Mouse (Mus musculus): ENCODE measurements at regions not wholly inside any gene's neighbourhood (a gene's known extent, or its start where the extent isn't known, plus 50 kb on each side); places are given as distances from the start of the nearest gene placed in this dataset.

DNA sequence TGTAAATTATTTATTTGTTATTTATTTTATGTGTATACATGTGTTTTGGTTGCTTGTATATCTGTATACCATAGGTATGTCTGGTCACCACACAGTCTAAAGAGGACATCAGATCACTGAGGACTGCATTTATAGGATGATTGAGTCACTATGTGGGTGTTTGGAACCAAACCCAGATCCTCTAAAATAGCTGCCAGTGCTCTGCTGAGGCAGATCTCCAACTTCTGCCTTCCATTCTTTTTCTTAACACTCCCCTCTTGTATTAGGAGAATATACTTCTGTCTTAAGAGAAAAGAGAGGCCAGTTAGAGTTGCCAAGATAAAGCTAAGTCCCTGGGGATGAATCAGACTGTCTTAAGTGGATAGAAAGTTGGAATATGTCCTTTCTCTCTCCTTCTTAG lies 424.2 kb downstream of the Cntn6 start:
- no peaks in the 10 kb centered on the region for H3K36me3 ChIP-seq (replicated peaks)
- ATAC-seq (ENCODE audit: extremely low read depth, insufficient number of reproducible peaks, low FRiP score, poor library complexity, severe bottlenecking) = no peak

DNA sequence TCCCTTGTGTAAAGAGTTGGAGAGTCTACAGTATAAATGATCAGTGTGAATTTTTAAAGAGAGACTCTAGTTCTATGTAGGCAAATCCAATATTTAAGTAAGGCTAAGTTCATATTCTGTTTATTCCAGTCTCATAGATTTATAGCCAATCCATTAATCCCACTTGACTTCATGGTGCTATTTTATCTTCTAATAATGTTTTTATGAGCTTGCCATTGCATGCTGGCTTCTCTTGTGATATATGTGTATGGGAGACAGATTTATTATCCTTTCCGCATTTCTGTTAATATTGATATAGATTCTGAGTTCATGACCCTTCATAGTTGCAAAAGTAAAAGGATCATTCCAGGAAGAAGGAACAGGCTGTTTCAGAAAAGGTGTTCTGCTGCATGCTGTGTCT lies 430.0 kb downstream of the Cntn6 start:
- no peaks in the 10 kb centered on the region for H3K9me3 ChIP-seq (replicated peaks)
- DNase-seq (ENCODE audit: low spot score) = no peak
- H3K4me3 ChIP-seq (ENCODE audit: low read depth, low read length) = no peak overlapping the region
- no peak for TF ChIP-seq GATA2 (IDR thresholded peaks at IDR 0.05; ENCODE audit: borderline replicate concordance, low read depth, low read length)
- no peak for TF ChIP-seq CTCF (IDR thresholded peaks at IDR 0.05; ENCODE audit: low read depth, low read length)
- H3K4me1 ChIP-seq (ENCODE audit: insufficient read depth, low read depth, low read length) = no peaks in the 10 kb centered on the region
- no peak for ATAC-seq (ENCODE audit: extremely low read depth, insufficient number of reproducible peaks, low FRiP score, poor library complexity, severe bottlenecking)
- H3K27me3 ChIP-seq (ENCODE audit: insufficient read depth, low read length) = no peaks in the 10 kb centered on the region
- H3K36me3 ChIP-seq (replicated peaks) = no peaks in the 10 kb centered on the region

More for the DNA sequence above, 424.2 kb downstream of the Cntn6 start:
- TF ChIP-seq TAL1 (conservative IDR thresholded peaks at IDR 0.05; ENCODE audit: low read depth, low read length) (no peak), GATA1 (IDR thresholded peaks at IDR 0.05; ENCODE audit: borderline replicate concordance, low read length) (no peak), GATA2 (IDR thresholded peaks at IDR 0.05; ENCODE audit: borderline replicate concordance, low read depth, low read length) (no peak), POLR2AphosphoS5 (IDR thresholded peaks at IDR 0.05; ENCODE audit: insufficient replicate concordance, low read depth, low read length) (no peak), CTCF (IDR thresholded peaks at IDR 0.05; ENCODE audit: low read depth, low read length) (no peak)
- H3K4me1 ChIP-seq (ENCODE audit: insufficient read depth, low read depth, low read length) = no peaks in the 10 kb centered on the region
- H3K27me3 ChIP-seq (ENCODE audit: insufficient read depth, low read length) = no peaks in the 10 kb centered on the region
- H3K4me3 ChIP-seq (ENCODE audit: low read depth, low read length) = no peak overlapping the region
- DNase-seq (ENCODE audit: low spot score) = no peak
- H3K9me3 ChIP-seq (replicated peaks) = 0 out of 2 replicates have a peak, but pooled peaks cover 2% of the 10 kb centered on the region

DNA sequence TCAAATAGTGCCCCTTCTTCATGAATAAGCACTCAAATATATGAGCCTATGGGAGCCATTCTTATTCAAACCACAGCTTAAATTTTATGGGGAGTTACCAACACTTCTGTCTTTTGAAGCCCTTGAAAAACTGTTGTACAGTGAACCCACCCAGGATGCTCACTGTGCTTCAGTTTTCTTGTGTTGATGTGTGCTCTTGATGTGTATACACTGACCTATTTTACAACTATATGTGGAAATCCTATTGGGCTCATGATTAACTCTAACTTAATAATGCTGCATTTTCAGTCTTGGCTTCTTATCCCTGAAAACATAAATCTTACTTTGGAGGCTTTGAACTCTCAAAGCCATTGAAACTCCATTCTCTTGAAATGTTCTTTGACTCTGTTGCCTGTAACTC lies 433.5 kb downstream of the Cntn6 start:
- no peak overlapping the region for H3K4me3 ChIP-seq (ENCODE audit: low read depth, low read length)
- no peaks in the 10 kb centered on the region for H3K27me3 ChIP-seq (ENCODE audit: insufficient read depth, low read length)
- no peaks in the 10 kb centered on the region for H3K4me1 ChIP-seq (ENCODE audit: insufficient read depth, low read depth, low read length)
- no peaks in the 10 kb centered on the region for H3K36me3 ChIP-seq (replicated peaks)
- no peak for TF ChIP-seq POLR2AphosphoS5 (IDR thresholded peaks at IDR 0.05; ENCODE audit: insufficient replicate concordance, low read depth, low read length)
- TF ChIP-seq GATA2 (IDR thresholded peaks at IDR 0.05; ENCODE audit: borderline replicate concordance, low read depth, low read length) = no peak
- no peak for TF ChIP-seq GATA1 (IDR thresholded peaks at IDR 0.05; ENCODE audit: borderline replicate concordance, low read length)
- TF ChIP-seq TAL1 (conservative IDR thresholded peaks at IDR 0.05; ENCODE audit: low read depth, low read length) = no peak
- no peak for TF ChIP-seq CTCF (IDR thresholded peaks at IDR 0.05; ENCODE audit: low read depth, low read length)
- no peaks in the 10 kb centered on the region for H3K9me3 ChIP-seq (replicated peaks)
- ATAC-seq (ENCODE audit: extremely low read depth, insufficient number of reproducible peaks, low FRiP score, poor library complexity, severe bottlenecking) = no peak
- DNase-seq (ENCODE audit: low spot score) = no peak

GRCm38 (mm10) chr6:104930284-104930683 lies 437.7 kb downstream of the Cntn6 start:
- Histone ChIP-seq H3K4me3 (ENCODE audit: low read depth, low read length) (no peak overlapping the region), H3K9me3 (replicated peaks) (no peaks in the 10 kb centered on the region), H3K4me1 (ENCODE audit: insufficient read depth, low read depth, low read length) (no peaks in the 10 kb centered on the region), H3K27me3 (ENCODE audit: insufficient read depth, low read length) (no peaks in the 10 kb centered on the region), H3K36me3 (replicated peaks) (no peaks in the 10 kb centered on the region)
- DNase-seq (ENCODE audit: low spot score) = no peak
- TF ChIP-seq POLR2AphosphoS5 (IDR thresholded peaks at IDR 0.05; ENCODE audit: insufficient replicate concordance, low read depth, low read length) (no peak), CTCF (IDR thresholded peaks at IDR 0.05; ENCODE audit: low read depth, low read length) (no peak), GATA2 (IDR thresholded peaks at IDR 0.05; ENCODE audit: borderline replicate concordance, low read depth, low read length) (no peak), TAL1 (conservative IDR thresholded peaks at IDR 0.05; ENCODE audit: low read depth, low read length) (no peak), GATA1 (IDR thresholded peaks at IDR 0.05; ENCODE audit: borderline replicate concordance, low read length) (no peak)
- ATAC-seq (ENCODE audit: extremely low read depth, insufficient number of reproducible peaks, low FRiP score, poor library complexity, severe bottlenecking) = no peak

DNA sequence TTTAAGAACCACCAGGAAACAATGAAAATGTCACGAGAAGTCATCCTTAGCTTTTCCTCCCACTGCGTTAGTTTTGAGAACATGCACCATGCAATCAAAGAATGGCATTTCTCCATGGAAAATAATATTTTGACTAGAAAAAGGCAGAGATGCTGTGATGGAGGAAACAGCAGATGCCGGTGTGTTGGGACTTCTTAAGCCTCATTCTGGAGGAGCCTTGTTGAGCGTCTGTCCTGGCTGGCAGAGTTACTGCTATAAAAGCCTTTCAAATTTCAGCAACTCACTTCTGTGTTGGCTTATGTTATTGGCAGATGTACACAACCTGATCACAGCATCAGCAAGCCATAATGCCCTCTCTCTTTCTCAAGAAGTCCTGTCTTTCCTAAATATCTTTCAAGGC lies 439.6 kb downstream of the Cntn6 start:
- no peak for TF ChIP-seq GATA1 (IDR thresholded peaks at IDR 0.05; ENCODE audit: borderline replicate concordance, low read length)
- no peak for TF ChIP-seq TAL1 (conservative IDR thresholded peaks at IDR 0.05; ENCODE audit: low read depth, low read length)
- no peak for TF ChIP-seq CTCF (IDR thresholded peaks at IDR 0.05; ENCODE audit: low read depth, low read length)
- no peak for TF ChIP-seq POLR2AphosphoS5 (IDR thresholded peaks at IDR 0.05; ENCODE audit: insufficient replicate concordance, low read depth, low read length)
- TF ChIP-seq GATA2 (IDR thresholded peaks at IDR 0.05; ENCODE audit: borderline replicate concordance, low read depth, low read length) = no peak
- no peaks in the 10 kb centered on the region for H3K27me3 ChIP-seq (ENCODE audit: insufficient read depth, low read length)
- H3K4me3 ChIP-seq (ENCODE audit: low read depth, low read length) = no peak overlapping the region
- DNase-seq (ENCODE audit: low spot score) (no peak), ATAC-seq (ENCODE audit: extremely low read depth, insufficient number of reproducible peaks, low FRiP score, poor library complexity, severe bottlenecking) (no peak)
- H3K4me1 ChIP-seq (ENCODE audit: insufficient read depth, low read depth, low read length) = no peaks in the 10 kb centered on the region
- no peaks in the 10 kb centered on the region for H3K9me3 ChIP-seq (replicated peaks)
- H3K36me3 ChIP-seq (replicated peaks) = no peaks in the 10 kb centered on the region

DNA sequence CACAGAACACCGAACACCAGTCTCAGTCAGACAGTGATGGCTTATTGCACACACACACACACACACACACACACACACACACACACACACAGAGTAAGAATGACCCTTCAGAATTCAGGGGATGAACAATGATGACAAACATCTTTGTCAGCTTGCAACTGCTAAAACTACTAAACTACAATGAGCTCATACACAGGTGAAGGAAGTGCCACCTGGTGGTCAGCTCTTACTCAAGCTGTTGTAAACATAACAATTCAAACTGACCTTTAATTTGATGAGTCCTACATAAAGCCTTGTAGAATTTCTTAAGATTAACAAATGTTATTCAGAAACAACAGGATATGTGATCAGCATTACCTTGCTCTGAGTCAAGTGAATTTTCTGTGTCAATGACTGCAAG lies 446.5 kb downstream of the Cntn6 start:
- TF ChIP-seq GATA2 (IDR thresholded peaks at IDR 0.05; ENCODE audit: borderline replicate concordance, low read depth, low read length) (no peak), GATA1 (IDR thresholded peaks at IDR 0.05; ENCODE audit: borderline replicate concordance, low read length) (no peak), CTCF (IDR thresholded peaks at IDR 0.05; ENCODE audit: low read depth, low read length) (no peak), POLR2AphosphoS5 (IDR thresholded peaks at IDR 0.05; ENCODE audit: insufficient replicate concordance, low read depth, low read length) (no peak), TAL1 (conservative IDR thresholded peaks at IDR 0.05; ENCODE audit: low read depth, low read length) (no peak)
- no peaks in the 10 kb centered on the region for H3K9me3 ChIP-seq (replicated peaks)
- H3K4me1 ChIP-seq (ENCODE audit: insufficient read depth, low read depth, low read length) = no peaks in the 10 kb centered on the region
- DNase-seq (ENCODE audit: low spot score) (no peak), ATAC-seq (ENCODE audit: extremely low read depth, insufficient number of reproducible peaks, low FRiP score, poor library complexity, severe bottlenecking) (no peak)
- H3K36me3 ChIP-seq (replicated peaks) = no peaks in the 10 kb centered on the region
- no peak overlapping the region for H3K4me3 ChIP-seq (ENCODE audit: low read depth, low read length)
- H3K27me3 ChIP-seq (ENCODE audit: insufficient read depth, low read length) = no peaks in the 10 kb centered on the region

GRCm38 (mm10) chr6:104974517-104974916 lies 481.9 kb downstream of the Cntn6 start:
- H3K4me3 ChIP-seq (ENCODE audit: low read depth, low read length) = no peak overlapping the region
- H3K27me3 ChIP-seq (ENCODE audit: insufficient read depth, low read length) = no peaks in the 10 kb centered on the region
- no peaks in the 10 kb centered on the region for H3K36me3 ChIP-seq (replicated peaks)
- DNase-seq (ENCODE audit: low spot score) = no peak
- TF ChIP-seq POLR2AphosphoS5 (IDR thresholded peaks at IDR 0.05; ENCODE audit: insufficient replicate concordance, low read depth, low read length) = no peak
- TF ChIP-seq TAL1 (conservative IDR thresholded peaks at IDR 0.05; ENCODE audit: low read depth, low read length) = no peak
- no peak for TF ChIP-seq CTCF (IDR thresholded peaks at IDR 0.05; ENCODE audit: low read depth, low read length)
- no peak for TF ChIP-seq GATA1 (IDR thresholded peaks at IDR 0.05; ENCODE audit: borderline replicate concordance, low read length)
- TF ChIP-seq GATA2 (IDR thresholded peaks at IDR 0.05; ENCODE audit: borderline replicate concordance, low read depth, low read length) = no peak
- no peak for ATAC-seq (ENCODE audit: extremely low read depth, insufficient number of reproducible peaks, low FRiP score, poor library complexity, severe bottlenecking)
- H3K9me3 ChIP-seq (replicated peaks) = peaks cover 4% of the 10 kb centered on the region
- no peaks in the 10 kb centered on the region for H3K4me1 ChIP-seq (ENCODE audit: insufficient read depth, low read depth, low read length)

Measured in G1E (cell line).